Mouse (Mus musculus) cerebellum, postnatal 14 days (tissue): ENCODE results near the gene Tcf7l1.

Experiments
- DNase-seq, 2 experiments: peaks; one replicate each; pipeline ENCODE4 v3.0.0; 2021; ENCODE audit warnings: mixed read lengths in 2 of 2

Tcf7l1 gene

DNA sequence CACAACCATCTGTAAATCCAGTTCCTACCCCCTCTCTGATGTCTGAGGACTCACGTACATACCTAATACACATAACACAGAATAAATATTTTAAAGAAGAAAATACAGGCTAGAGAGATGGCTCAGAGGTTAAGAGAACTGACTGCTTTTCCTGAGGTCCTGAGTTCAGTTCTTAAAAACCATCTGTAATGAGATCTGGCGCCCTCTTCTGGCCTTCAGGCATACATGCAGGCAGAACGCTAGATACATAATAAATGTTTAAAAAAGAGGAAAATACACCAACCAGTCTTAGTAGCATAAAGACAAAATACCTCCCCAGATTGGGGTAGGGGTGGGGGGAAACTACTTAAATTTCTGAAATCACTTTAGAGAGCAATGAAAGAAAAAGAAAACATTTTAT lies 131.0 kb downstream of the Tcf7l1 start:
- DNase-seq, result no peak

DNA sequence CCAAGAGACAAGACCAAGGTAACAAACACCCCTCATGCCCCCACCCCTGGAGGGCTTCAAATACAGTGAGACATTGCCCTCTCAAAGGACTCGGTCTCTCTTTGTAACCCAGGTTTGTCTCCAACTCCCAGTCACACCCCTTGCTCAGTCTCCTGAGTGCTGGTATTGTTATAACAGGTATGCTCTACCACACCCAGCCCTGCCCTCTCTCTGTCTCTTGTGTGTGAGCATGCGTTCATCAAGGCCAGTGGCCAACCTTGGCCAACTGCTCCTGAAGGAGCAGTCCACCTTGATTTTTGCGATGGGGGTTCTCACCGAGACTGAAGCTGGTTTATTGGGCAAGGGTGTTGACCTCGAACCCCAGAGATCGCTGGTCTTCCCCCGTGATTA lies 133.0 kb downstream of the Tcf7l1 start:
- no peak for DNase-seq

DNA sequence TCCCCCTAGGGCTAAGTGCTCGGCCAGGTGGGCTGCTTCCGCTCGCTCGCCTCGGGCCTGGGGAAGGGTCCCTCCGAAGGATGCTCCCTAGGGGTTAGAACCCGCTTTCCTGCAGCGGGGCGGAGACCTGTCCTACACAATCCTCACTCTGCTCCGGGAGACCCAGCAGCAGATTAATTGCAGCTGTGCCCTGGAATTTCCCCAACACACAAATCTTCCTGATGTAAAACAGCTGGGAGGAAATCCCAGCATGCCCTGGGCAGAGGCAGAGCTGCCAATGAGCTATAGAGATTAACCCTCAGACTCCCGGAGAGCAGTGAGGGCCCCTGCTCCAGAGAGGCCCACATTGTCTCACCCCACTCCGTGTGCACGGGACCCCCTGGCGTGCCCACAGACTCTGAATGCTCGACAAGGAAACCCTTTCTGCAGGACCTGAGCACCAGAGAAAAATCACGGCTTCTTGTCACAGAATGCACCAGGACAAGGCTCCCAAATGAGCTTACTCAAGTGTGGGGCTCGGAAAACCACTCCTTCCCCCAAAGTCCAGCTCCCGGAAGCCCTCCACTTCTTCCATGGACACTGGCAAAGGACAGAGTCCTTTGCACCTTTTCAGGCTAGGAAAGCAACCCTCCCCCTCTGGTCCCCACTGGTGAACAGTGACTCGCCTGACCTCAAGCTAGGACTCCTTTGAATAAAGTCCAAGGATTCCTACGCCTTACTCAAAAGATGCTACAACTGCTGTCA lies 133.6 kb downstream of the Tcf7l1 start:
- no peak for DNase-seq

DNA sequence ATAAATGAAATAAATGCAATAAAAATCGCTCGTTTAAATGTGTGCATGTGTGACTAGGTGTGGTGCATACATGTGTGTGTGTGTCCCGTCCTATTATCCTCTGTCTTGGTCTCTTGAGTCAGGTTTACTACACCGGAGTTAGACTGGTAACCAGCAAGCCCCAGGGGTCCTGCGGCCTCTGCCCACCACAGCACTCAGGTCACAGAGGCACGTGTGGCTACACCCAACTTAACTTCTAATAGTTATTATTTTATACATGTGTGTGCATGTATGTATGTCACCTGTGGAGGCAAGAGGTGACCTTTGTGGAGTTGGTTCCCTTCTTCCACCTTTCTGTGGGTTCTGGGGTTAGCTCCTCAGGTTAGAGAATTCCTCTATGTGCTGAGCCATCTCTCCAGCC lies 134.7 kb downstream of the Tcf7l1 start:
- DNase-seq, result no peak

DNA sequence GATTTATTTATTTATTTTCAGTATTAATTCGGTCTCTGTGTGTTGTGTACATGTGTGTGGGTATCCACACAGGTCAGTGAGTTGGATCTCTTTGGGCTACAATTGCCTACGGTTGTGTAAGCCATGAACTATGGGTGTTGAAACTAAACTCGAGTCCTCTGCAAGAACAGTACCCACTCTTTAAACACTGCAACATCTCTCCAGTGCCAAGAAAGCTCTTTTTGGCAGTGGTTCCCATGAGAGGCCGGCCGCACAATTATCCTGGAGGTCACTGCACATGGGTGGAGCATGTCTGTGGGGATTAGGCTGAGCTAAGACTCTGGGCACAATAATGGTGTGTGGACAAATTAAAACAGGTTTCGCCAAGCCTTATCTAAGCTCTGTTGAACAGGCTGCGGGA lies 135.6 kb downstream of the Tcf7l1 start:
- DNase-seq, result no peak

DNA sequence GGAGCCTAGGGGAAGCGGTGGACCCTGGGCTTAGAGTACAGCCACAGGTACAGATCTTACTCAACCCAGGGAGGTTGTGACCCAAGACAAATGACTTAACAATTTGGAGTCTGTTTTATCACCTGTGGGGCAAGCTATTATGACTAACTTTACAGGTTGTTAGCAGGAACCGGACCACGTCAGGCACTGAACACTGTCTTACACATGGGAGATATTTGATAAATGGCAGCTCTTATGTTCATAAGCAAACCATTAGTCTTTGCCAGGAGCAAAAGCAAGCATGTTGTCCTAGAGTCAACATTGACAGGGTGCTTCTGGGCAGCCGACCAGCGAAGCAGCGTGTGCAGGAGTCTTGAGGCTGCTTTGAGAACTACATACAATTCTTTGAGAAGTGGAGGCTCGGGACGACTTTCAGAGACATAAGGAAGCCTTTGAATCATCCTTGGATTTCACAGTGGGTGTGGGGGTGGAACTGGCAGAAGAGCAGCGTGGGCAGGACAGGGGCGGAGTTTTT lies 138.7 kb downstream of the Tcf7l1 start:
- no peak for DNase-seq

DNA sequence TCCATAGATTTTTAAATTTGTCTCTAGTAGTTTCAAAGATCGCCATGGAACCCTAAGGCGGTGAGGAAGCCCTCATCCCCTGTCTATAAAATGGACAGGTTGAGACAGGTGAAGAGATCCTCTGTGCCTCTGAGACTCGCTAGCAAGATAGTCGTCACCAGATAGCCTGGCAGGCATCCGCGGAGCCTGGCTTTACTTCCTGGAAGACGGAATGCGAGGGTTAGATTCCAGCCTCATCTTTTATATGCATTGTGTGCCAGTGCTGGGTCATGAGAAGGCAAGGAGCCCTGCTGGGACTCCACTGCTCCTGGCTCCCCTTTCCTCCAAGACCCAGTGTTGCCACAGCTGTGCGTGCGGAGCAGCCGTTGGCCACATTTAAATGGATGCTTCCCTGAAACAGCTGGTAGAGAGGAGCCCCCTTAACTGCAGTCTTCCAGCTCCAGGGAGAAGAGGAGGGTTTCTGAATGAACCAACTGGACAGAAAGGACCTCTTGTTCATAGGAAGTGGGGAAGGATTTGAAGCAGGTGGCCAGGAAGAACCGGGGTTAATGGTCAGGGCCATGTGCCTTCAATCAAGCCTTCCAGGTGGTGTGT lies 141.0 kb downstream of the Tcf7l1 start:
- no peak for DNase-seq

DNA sequence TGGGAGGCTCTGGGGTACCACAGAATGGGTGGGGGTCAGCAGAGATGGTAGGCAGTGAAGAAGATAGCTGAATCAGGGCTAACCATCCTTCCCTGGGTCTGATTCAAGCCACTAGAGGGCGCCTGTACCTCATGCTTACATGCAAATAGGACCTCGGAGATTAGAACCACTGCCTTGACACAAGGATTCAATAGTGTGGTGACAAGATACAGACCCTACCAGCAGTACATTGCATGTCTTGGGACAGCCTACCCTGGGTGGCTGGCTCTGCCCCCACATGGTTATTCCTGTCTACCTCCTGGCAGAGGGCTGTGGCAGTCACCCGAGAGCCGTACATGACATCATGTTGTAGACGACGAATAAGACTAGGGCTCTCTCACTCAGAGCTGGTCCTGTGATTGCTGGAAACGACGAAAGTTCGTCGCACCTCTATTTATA lies 141.7 kb downstream of the Tcf7l1 start:
- peak; percentile 85 to 90 for DNase-seq

DNA sequence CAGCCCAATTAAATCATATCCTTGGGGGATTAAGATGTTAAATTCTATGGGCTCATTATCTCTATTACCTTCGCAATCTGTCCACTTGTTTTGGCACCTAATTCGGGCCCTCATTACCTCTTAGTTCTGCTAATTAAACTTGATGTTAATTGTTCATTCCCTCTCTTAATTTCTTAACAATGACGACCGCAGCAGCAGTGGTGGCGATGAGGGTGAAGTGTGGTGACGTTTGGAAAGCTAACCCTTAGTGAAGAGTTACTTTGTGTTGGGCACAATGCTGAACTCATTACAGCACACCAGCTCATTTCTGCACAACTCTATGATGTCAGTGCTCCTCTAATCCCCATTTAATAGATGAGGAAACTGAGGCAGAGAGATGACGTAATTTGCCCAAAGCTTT lies 143.7 kb downstream of the Tcf7l1 start:
- DNase-seq, result no peak

DNA sequence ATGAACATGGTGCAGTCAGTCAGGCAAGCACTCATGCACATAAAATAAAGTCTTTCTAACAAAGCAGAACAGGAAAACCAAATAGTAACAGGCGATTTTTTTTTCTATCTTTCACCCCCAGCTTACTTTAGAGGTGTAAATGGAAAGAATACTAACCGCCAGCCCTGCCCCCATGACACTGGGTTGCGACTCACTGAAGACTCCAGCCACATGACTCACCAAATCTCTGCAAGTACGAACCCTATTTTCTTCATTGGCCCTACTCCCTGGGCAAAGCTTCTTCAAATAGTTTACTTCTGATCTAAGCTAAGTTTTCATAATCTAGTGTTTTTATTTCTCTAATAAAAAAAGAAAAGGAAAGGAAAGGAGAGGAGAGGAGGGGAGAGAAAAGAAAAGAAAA lies 144.5 kb downstream of the Tcf7l1 start:
- DNase-seq, result no peak

DNA sequence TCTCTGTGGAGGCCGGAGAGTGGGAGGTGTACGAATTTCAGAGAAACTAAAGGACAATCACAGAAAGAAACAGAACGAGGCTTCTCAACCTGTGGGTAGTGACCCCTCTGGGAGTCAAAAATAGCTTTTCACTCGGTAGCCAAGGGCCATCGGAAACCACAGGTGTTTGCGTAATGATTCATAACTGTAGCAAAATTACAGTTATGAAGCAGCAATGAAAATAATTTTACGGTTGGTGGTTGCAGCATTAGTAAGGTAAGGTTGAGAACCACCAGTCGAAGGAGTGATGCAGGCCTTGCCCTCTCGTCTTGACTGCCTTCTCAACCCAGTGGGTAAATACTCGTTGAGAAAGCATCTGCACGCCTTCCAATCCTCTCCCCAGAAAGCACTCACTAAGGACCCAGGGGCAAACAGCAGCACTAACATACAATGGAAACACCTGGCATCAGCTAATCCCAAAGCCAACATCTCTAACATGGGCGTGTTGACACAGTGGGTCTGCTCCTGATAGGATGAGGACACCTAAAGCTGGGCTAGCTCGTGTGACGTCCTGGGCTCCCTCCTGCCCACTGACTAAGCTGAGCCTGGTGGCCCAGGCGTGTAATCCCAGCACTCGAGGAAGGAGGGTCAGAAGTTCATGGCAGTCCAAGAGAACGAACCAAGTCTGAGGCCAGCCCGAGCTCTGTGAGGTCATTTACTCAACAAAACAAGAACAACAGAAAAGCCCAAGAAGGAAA lies 147.7 kb downstream of the Tcf7l1 start:
- no peak for DNase-seq

DNA sequence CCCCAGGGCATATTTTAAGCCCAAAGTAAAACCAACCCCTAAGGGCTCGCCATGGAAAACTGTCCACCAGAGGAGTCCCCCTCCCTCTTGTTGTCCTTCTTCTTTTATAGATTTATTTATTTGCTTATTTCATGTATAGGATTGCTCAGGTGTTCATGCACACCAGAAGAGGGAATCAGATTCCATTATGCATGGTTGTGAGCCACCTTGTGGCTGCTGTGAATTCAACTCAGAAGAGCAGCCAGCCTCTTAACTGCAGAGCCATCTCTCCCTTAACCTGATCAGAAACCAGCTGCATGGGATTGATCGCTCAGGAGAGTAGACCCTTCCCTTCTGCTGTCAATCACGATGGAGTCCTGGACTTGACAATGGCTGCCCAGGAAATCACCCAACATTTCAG lies 152.1 kb downstream of the Tcf7l1 start:
- DNase-seq, result no peak

DNA sequence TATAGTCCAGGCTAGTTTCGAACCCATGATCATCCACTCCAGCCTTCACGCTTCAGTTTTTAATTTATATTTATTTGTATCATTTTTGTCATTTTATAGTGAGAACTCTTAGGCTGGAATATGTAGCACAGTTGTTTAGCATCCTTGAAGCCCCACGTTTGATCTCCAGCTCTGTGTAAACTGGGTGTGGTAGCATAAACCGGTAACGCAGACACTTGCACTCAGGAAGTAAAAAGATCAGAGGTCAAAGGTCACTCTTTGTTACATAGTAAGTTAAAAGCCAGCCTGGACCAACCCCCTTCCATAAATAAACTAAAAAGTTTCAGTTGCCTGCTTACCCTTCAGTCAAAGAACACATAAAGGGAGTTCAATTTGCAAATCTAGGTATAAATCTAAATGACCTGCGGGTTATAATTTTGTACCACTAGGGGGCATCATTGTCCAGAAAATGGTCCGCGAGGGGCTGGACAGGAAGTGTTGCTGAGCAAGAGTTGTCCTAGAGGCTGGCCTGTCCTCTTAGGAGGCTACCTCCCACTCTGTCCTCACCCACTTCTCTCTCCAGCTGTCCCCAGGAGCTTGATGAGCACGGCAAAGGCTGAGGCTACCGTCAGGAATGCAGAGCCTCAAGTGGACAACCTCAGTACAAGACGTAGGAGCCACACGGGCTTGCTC lies 153.2 kb downstream of the Tcf7l1 start:
- peak; percentile 70 to 71 for DNase-seq

DNA sequence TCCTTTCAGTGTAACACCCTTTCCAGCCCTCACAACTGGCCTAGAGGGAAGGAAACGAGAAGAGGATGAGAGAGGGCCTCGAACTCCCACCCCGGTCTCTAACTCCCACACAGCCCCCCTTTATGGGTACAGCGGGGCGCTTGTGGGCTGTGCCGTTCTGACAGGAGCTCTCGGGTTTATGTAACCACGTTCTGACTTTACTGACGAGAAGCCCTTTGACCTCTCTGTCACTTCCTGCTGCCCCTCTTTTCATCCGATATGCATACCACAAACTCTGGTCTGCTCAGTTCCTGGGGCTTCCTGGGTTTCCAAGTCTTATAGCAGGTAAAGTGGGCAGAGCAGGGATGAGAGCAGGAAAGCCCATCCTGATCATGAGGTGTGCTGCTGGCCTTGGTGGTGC lies 154.7 kb downstream of the Tcf7l1 start:
- no peak for DNase-seq

DNA sequence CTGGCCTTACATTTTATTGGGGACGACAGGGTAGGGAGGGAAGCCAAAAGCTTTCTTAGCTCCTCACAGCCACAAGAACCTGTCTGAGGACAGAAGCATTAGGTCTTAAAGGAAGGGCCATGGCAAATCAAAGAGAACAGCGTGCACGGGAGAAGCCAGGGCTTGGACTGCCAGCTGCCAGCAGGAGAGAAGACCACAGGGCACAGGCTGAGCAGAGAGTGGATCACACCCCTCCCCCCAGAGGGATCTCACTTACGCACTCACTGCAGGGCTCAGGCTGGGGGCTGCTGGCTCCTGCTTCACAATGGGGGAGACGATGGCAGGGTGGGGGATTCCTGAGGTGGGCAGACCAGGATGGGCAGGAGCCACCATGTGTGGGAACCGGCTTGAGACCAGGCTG lies 157.4 kb downstream of the Tcf7l1 start:
- DNase-seq, result peak; percentile 77 to 79

DNA sequence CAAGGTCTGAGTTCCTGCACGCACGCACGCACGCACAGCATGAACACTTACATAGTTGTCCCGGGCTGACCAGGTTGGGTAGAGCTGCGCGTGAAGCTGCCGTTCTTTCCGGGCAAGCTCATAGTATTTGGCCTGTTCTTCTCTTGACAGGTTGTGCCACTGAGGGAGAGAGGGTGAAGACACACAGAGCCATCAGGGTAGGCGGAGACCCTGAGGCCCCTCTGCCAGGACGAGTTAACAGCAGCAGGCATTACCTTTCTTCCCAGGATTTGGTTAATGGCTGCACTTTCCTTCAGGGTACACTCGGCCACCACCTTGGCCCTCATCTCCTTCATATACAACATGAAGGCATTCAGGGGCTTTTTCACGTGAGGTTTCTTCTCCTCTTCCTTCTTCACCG lies 158.1 kb downstream of the Tcf7l1 start:
- peak; percentile 59 to 64 for DNase-seq

DNA sequence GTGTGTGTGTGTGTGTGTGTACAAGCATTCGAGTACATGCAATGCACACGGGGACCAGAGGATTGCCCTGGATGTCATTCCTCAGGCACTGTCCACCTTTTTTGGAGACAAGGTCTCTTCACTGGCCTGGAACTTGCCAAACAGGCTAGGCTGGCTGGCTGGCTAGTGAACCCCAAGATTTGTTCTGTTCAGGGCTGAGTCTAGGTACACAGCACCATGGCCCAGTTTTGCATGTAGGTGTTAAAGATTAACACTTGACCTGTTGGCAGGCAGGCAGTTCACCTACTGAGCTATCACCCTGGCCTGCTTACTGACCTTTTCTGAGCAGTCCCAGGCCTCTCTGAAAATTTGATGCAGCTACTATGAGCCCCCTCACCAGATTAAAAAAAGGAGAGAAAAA lies 158.7 kb downstream of the Tcf7l1 start:
- DNase-seq, result no peak

DNA sequence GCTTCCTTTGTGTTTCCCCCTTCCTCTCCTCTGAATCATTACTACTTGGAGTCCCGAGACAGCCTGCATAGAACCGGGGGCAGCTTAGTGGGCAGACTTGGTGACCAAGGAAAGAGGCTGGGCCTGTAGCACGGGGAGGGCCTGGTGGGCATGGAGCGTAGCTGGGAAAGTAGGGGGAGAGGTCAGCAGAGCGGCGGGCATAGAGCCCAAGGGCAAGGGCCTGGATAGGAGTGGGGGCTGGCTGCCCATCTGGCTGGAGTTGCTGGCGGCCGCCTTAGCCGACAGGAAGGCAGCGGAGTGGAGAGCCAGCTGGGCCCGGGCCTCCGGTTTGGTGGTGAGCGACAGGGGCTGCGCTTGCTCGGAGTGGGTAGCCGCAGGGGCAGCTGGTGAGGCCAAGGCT lies 161.8 kb downstream of the Tcf7l1 start:
- DNase-seq, result peak; percentile 78 to 81

DNA sequence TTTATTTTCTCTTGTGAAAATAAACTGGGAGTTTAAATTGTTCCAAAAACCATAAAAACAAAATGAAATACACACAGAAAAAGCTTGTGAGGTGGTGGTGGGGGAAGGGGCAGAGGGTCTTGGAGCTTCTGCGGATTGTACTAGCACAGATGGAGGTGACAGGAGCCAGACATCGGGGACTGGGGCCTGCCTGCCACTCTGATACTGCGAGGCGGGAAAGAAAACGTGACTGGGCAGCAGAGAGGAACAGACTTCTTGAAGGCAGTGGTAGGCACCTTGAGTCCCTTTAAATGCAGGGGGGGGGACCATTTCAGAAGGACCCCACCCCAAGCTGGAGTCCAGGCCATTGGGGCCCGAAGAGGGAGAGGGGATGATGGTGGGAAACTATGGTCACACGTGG lies 162.7 kb downstream of the Tcf7l1 start:
- peak in 1 of 2 experiments; percentile 42 for DNase-seq

DNA sequence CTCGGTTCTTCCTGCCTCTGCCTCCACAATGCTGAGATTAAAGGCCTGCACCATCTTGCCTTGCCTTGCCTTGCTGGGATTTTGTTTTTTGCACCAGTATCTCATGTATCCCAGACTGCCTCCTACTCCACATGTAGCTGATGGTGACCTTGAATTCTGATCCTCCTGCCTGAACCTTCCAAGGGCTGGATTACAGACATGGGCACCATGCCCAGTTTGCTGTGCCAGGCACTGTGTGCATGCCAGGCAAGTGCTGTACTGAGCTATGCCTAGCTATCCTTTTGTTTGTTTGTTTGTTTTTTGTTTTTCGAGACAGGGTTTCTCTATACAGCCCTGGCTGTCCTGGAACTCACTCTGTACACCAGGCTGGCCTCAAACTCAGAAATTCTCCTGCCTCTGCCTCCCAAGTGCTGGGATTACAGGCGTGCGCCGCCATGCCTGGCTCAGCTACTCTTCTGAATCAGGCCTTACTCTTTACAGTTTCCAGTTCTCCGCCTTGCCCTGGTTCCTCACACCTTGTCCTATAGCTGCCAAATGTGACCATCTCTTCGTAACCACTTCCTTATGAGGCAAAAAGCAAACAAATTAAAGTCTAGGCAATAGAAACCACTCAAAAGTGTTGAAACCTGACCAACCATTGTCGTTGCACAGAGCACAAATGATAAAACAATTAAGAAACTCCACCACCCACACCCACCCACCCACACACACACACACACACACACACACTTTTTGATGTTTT lies 165.2 kb downstream of the Tcf7l1 start:
- peak; percentile 58 to 62 for DNase-seq

DNA sequence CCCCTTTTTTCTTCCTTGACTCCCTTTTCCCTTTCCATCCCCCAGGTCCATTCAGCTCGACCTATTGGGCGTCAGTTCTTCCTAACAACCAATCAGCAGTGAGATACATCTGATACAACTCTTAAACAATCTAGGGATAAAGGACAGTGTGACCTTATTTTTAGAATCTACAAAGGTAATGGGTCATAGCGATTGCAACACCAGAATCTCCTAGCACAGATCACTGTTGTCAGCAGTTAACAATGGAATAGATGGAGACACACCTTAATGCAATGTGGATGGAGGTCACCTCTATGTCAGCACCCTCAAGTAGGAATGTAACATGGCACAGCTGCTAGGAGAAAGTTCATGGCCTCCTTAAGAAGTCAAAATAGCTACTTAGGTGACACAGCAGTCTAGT lies 166.1 kb downstream of the Tcf7l1 start:
- DNase-seq, result no peak

DNA sequence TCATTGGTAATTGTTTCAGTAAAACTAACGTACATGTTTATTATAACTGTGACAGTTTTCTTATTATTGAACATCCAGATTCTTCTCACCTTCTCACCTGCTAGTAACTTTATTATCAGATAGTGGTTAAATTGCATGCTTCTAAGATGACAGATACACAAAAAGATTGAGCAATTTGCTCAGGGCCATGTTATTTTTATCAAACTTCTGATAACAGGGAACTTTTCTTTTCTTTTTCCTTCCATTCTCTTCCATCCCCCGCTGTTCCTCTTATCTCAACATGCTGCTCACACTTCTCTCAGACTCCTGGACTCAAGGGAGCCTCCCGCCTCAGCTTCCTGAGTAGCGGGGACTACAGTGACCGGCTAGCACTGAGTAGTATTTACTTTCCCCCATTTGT lies 168.1 kb downstream of the Tcf7l1 start:
- no peak for DNase-seq
